Mouse (Mus musculus) intestine, embryonic 14.5 days (tissue): ENCODE results near the gene Impdh2. TPM values are rescaled to one million over a fixed set of nuclear protein-coding genes. Genes with fewer than 3 reads are reported as not detected.

Source experiments
- ATAC-seq: fragments of 200-750 bp; cut with Nextera tagmentation; replicated peaks from 2 replicates; pipeline ENCODE4 v1.8.0; 2017; ENCODE audit warnings: low read depth, moderate number of reproducible peaks, moderate TSS enrichment, moderate library complexity; ENCODE audit not compliant: low FRiP score, low TSS enrichment
- DNase-seq: peaks from one replicate; pipeline ENCODE4 v3.0.0-alpha.2; 2018; ENCODE audit warnings: low spot score
- H3K27ac ChIP-seq: fragments of 300-500 bp; sonication (generic); 2 replicates; pipeline ENCODE4 v1.5.1; 2014; ENCODE audit warnings: low read depth, mild to moderate bottlenecking, control low read depth
- H3K27me3 ChIP-seq: fragments of 300-500 bp; sonication (generic); replicated peaks from 2 replicates; pipeline ENCODE4 v1.6.1; 2014; ENCODE audit warnings: low read length, control low read depth; ENCODE audit not compliant: control insufficient read depth, insufficient read depth
- H3K36me3 ChIP-seq: fragments of 300-500 bp; sonication (generic); 2 replicates; pipeline ENCODE4 v1.6.1; 2014; ENCODE audit warnings: low read length, control low read depth; ENCODE audit not compliant: control insufficient read depth, insufficient read depth
- H3K4me1 ChIP-seq: fragments of 300-500 bp; sonication (generic); replicated peaks from 2 replicates; pipeline ENCODE4 v1.6.1; 2014; ENCODE audit warnings: low read length, control low read depth, mixed read lengths; ENCODE audit not compliant: control insufficient read depth, insufficient read depth
- H3K4me2 ChIP-seq: fragments of 300-500 bp; sonication (generic); 2 replicates; pipeline ENCODE4 v1.6.1; 2014; ENCODE audit warnings: low read length
- H3K4me3 ChIP-seq: fragments of 300-500 bp; sonication (generic); 2 replicates; pipeline ENCODE4 v1.5.1; 2014; ENCODE audit warnings: low read depth, low read length, control low read depth, mixed read lengths
- H3K9ac ChIP-seq: fragments of 300-500 bp; sonication (generic); 2 replicates; pipeline ENCODE4 v1.6.1; 2014; ENCODE audit warnings: mild to moderate bottlenecking, low read length
- H3K9me3 ChIP-seq: fragments of 300-500 bp; sonication (generic); 2 replicates; pipeline ENCODE4 v1.6.1; 2016; ENCODE audit warnings: low read length, control low read depth; ENCODE audit not compliant: control insufficient read depth
- WGBS: fragments of 180-500 bp; shearing (Covaris S2); extraction: QIAGEN DNeasy Blood & Tissue Kit; methylation state at CpG from one replicate; pipeline ENCODE4 v1.1.7; 2014; 5-methylcytosine and 5-hydroxymethylcytosine counted together
- polyA plus RNA-seq: library from polyadenylated mRNA; unstranded; fragments of >200 nt; fragmentation: Nextera tagmentation; extraction: Ambion mirVana; gene quantifications from 2 replicates; pipeline ENCODE4 v1.2.1, GENCODE M21; 2014

Impdh2 gene
- polyA plus RNA-seq, 1 experiment from 2014 or later: 226 TPM

GRCm38 (mm10) chr9:108531496-108531895 lies 28.6 kb upstream of the Impdh2 start:
- no peak overlapping the region for H3K4me2 ChIP-seq
- H3K9me3 ChIP-seq: no peaks in the 10 kb centered on the region
- DNase-seq: no peak
- no peak overlapping the region for H3K27ac ChIP-seq
- WGBS: 91% methylated on average over 1 of the region's 1 CpGs
- peaks cover 91% of the 10 kb centered on the region for H3K36me3 ChIP-seq
- no peak overlapping the region for H3K9ac ChIP-seq
- H3K4me3 ChIP-seq: no peak overlapping the region
- H3K4me1 ChIP-seq: no peaks in the 10 kb centered on the region
- no peak for ATAC-seq
- H3K27me3 ChIP-seq: no peaks in the 10 kb centered on the region

GRCm38 (mm10) chr9:108540846-108541245 lies 19.2 kb upstream of the Impdh2 start:
- H3K4me3 ChIP-seq: no peak overlapping the region
- no peaks in the 10 kb centered on the region for H3K4me1 ChIP-seq
- no peak overlapping the region for H3K9ac ChIP-seq
- H3K36me3 ChIP-seq: peaks cover 93% of the 10 kb centered on the region
- no peak for ATAC-seq
- no peaks in the 10 kb centered on the region for H3K9me3 ChIP-seq
- no peak overlapping the region for H3K27ac ChIP-seq
- H3K27me3 ChIP-seq: no peaks in the 10 kb centered on the region
- DNase-seq: no peak
- no peak overlapping the region for H3K4me2 ChIP-seq

GRCm38 (mm10) chr9:108545986-108546385 lies 14.1 kb upstream of the Impdh2 start:
- H3K36me3 ChIP-seq: peaks cover 92% of the 10 kb centered on the region

GRCm38 (mm10) chr9:108546875-108547274 lies 13.2 kb upstream of the Impdh2 start:
- no peak overlapping the region for H3K4me3 ChIP-seq
- H3K36me3 ChIP-seq: peaks cover 90% of the 10 kb centered on the region
- DNase-seq (no peak), ATAC-seq (no peak)
- H3K4me1 ChIP-seq: no peaks in the 10 kb centered on the region
- no peak overlapping the region for H3K27ac ChIP-seq
- no peaks in the 10 kb centered on the region for H3K27me3 ChIP-seq
- WGBS: 96% methylated on average over 1 of the region's 1 CpGs
- H3K9ac ChIP-seq: no peak overlapping the region
- H3K4me2 ChIP-seq: no peak overlapping the region
- H3K9me3 ChIP-seq: no peaks in the 10 kb centered on the region

More at GRCm38 (mm10) chr9:108545986-108546385, 14.1 kb upstream of the Impdh2 start:
- 93% methylated on average over 3 of the region's 3 CpGs for WGBS
- H3K9me3 ChIP-seq: no peaks in the 10 kb centered on the region
- H3K27me3 ChIP-seq: no peaks in the 10 kb centered on the region
- H3K4me3 ChIP-seq: no peak overlapping the region
- H3K9ac ChIP-seq: no peak overlapping the region
- ATAC-seq: no peak
- no peak overlapping the region for H3K4me2 ChIP-seq
- no peaks in the 10 kb centered on the region for H3K4me1 ChIP-seq
- no peak for DNase-seq
- no peak overlapping the region for H3K27ac ChIP-seq

GRCm38 (mm10) chr9:108559169-108559568 lies 917 bp upstream of the Impdh2 start:
- H3K27me3 ChIP-seq: no peaks in the 10 kb centered on the region
- no peak overlapping the region for H3K9ac ChIP-seq
- no peaks in the 10 kb centered on the region for H3K9me3 ChIP-seq
- peaks cover 10% of the 10 kb centered on the region for H3K4me1 ChIP-seq
- no peak overlapping the region for H3K4me2 ChIP-seq
- no peak for ATAC-seq
- H3K4me3 ChIP-seq: no peak overlapping the region
- H3K36me3 ChIP-seq: peaks cover 74% of the 10 kb centered on the region
- no peak for DNase-seq
- H3K27ac ChIP-seq: no peak overlapping the region
- WGBS: 89% methylated on average over 4 of the region's 4 CpGs

- ATAC-seq: no peak
- 90% methylated on average over 8 of the region's 8 CpGs for WGBS
- H3K4me1 ChIP-seq: peaks cover 23% of the 10 kb centered on the region
- H3K9ac ChIP-seq: no peak overlapping the region
- no peak overlapping the region for H3K4me2 ChIP-seq
- DNase-seq: no peak
- H3K9me3 ChIP-seq: no peaks in the 10 kb centered on the region
- H3K27me3 ChIP-seq: no peaks in the 10 kb centered on the region
- peaks cover 52% of the 10 kb centered on the region for H3K36me3 ChIP-seq
- H3K27ac ChIP-seq: no peak overlapping the region
- no peak overlapping the region for H3K4me3 ChIP-seq
Measured at GRCm38 (mm10) chr9:108563671-108564070, 3.6 kb downstream of the Impdh2 start.

- 83% methylated on average over 7 of the region's 7 CpGs for WGBS
- DNase-seq: no peak
- H3K27me3 ChIP-seq: no peaks in the 10 kb centered on the region
- H3K9ac ChIP-seq: no peak overlapping the region
- H3K9me3 ChIP-seq: no peaks in the 10 kb centered on the region
- no peak overlapping the region for H3K4me2 ChIP-seq
- no peak overlapping the region for H3K27ac ChIP-seq
- no peak overlapping the region for H3K4me3 ChIP-seq
- no peak for ATAC-seq
- peaks cover 23% of the 10 kb centered on the region for H3K4me1 ChIP-seq
- peaks cover 47% of the 10 kb centered on the region for H3K36me3 ChIP-seq
Measured at GRCm38 (mm10) chr9:108564131-108564530, 4.0 kb downstream of the Impdh2 start.

- Histone ChIP-seq H3K9me3 (no peaks in the 10 kb centered on the region), H3K27ac (peak overlapping the region; percentile 92), H3K4me2 (peak overlapping the region; percentile 83), H3K36me3 (peaks cover 45% of the 10 kb centered on the region), H3K4me3 (peak overlapping the region; percentile 70), H3K9ac (peak overlapping the region; percentile 58), H3K27me3 (no peaks in the 10 kb centered on the region), H3K4me1 (peaks cover 22% of the 10 kb centered on the region)
- no peak for DNase-seq
- 10% methylated on average over 35 of the region's 35 CpGs for WGBS
- no peak for ATAC-seq
Measured at GRCm38 (mm10) chr9:108565881-108566814, 6.1 kb downstream of the Impdh2 start.
